Mouse (Mus musculus) left cerebral cortex, postnatal 14 days (tissue): ENCODE measurements around the gene Cenpx. TPM values are rescaled to one million over a fixed set of nuclear protein-coding genes. Genes with fewer than 3 reads are reported as not detected.

Experiments
- DNase-seq, 2 experiments: peaks; one replicate each; pipeline ENCODE4 v3.0.0; 2021 to 2022; ENCODE audit warnings: low spot score in 2 of 2, mixed read lengths in 1 of 2
- intact Hi-C: fragments of 180-260 bp; cut with DNase I; formaldehyde crosslinking; loops from one replicate; pipeline ENCODE4 v1.15.1; 2025
- total RNA-seq, 2 experiments: library from RNA; stranded (reverse); gene quantifications; 2 replicates each; pipeline ENCODE4 v1.2.3; 2021

Gene Cenpx
- total RNA-seq, 2 experiments from 2014 or later: 26.8 to 30.2 TPM

DNA sequence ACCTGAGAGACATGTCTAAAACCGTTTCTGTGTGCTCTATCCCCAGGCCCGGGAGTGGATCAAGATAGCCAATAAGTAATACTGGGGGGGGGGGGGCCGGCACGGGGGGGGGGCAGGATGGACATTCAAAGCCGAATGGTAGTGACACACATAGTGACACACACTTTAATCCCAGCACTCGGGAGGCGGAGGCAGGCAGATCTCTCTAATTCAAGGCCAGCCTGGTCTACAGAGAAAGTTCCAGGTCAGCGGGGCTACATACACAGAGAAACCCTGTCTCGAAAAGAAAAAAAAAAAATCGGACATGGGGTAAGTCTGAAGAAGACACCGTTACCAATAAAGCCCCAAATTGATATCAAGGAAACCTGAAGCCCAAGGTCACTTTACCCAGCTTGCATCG is 14.0 kb upstream of the Cenpx start:
- no peak for DNase-seq
- intact Hi-C loops: no loop called here

DNA sequence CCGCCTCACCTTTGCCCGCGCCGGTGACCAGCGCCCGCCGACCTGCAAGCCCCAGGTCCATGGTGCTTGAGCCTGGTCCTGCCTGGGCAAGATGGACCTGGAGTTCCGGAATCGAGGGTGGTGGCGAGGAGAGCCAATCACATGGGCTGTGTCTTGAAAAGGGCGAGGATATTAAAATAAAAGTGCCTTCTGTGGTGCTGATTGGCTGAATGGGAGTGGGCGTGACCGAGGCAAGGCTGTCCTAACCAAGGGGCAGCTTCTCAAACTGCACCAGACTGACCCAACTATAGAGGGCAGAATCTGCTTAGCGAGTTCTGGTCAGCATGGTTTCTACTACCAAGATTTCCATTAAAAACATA is 13.6 kb upstream of the Cenpx start, which contains the start of gene Dcxr:
TSS of gene Dcxr (minus strand) at position 113 of the 359 bp plus-strand sequence.
- intact Hi-C loops: no loop called here
- DNase-seq: peak; percentile 72 to 84

DNA sequence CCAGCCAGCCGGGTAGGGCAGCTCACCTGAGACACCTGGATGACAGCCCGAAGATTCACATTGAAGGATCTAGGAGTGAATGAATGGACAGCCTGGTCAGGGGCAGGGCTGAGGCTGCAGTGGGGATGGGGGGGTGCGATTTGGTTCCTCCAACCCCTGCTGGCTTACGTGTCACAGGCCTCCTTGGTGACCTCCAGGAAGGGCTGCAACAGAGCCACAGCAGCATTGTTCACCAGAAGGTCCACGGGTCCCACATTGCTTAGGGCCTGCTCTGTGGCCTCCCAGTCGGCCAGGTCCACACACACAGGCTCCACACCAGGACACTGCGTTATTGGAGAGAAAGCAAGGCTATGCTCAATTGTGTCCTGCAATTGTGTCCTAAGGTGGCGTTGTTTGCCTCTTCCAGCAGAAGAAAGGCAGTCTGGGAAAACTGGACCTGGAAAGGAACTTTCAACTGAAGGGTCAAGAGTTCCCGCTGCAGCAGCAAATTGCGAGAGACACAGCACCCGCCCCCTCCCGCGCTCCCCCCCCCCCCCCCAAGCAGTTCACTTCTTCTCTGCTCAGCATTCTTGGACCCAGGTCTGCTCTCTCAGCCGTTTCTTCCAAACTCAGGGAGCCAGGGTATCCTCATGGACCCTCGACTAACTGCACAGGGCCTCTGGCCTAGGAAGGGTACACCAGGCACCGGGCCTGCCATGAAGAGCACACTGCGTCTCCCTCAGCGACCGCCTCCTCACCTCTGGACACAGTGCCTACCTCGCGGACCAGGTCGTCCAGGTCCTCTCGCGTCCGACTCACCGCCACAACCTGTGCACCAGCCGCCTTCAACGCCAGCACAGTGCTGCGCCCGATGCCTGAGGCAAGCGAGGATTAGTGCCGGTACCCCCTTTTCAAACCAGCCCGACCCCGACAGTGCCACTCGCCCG is 13.0 kb upstream of the Cenpx start:
- intact Hi-C loops: no loop called here
- no peak for DNase-seq

DNA sequence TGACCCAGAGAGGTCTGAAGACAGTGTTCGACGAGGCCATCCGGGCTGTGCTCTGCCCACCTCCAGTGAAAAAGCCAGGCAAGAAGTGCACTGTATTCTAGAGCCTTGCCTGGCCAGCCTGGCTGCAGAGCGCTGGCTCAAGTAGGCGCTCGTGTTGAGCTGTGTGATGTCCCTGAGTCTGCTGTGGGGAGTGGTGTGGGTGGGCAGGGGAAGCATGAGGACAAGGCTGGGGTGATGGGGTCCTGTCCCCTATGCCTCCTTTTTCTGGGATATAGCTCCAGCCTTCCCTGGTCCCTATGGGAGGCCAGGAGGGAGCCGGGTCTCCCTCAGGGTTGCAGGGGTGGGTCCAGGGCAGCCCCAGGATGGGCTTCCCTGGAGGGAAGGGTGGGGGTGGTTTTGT is 10.0 kb upstream of the Cenpx start:
- no peak for DNase-seq
- intact Hi-C loops: no loop called here

DNA sequence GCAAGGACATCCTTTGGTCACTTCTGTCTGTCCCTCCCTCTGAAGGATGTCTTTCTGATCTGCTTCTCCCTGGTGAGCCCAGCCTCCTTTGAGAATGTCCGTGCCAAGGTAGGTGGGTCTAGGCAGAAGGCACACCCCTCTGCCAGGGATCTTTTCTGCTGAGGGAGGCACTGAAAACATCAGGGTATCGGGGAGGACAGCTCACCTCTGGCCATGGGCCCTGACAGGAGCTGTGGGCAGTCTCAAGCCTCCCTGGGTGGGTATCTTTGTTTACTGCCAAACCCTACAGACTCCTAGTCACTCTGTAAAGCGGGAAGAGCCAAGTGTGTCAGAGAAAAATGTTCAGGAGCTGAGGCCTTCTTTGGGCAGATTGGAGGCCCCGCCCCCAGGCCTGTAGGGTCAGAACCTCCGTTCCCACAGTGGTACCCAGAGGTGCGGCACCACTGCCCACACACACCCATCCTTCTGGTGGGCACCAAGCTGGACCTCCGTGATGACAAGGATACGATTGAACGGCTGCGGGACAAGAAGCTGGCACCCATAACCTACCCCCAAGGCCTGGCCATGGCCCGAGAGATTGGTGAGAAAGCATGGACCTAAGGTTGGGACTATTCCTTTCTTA is 9.3 kb upstream of the Cenpx start:
- no peak for DNase-seq
- intact Hi-C loops: no loop called here

DNA sequence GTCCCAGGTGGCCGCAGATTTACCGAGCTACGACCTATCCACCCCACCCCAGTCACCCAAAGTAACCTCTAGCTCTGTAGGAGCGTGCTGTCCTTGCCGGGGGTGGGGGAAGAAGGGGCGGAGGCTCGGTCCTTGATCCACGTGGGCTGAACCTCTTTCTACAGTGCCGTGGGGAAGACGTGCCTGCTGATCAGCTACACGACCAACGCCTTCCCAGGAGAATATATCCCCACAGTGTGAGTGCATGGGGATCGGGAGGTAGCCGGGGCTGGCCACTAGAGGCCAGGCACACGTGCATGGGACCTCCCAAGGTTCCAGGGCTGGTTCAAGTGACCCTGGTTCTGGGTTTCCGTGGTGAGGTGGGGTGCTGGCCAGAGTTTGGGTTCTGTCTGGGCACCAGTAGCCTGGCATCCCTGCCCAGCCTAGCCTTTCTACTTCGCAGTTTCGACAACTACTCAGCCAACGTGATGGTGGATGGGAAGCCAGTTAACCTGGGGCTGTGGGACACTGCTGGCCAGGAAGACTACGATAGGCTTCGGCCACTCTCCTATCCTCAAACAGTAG is 8.6 kb upstream of the Cenpx start:
- intact Hi-C loops: no loop called here
- DNase-seq: no peak

DNA sequence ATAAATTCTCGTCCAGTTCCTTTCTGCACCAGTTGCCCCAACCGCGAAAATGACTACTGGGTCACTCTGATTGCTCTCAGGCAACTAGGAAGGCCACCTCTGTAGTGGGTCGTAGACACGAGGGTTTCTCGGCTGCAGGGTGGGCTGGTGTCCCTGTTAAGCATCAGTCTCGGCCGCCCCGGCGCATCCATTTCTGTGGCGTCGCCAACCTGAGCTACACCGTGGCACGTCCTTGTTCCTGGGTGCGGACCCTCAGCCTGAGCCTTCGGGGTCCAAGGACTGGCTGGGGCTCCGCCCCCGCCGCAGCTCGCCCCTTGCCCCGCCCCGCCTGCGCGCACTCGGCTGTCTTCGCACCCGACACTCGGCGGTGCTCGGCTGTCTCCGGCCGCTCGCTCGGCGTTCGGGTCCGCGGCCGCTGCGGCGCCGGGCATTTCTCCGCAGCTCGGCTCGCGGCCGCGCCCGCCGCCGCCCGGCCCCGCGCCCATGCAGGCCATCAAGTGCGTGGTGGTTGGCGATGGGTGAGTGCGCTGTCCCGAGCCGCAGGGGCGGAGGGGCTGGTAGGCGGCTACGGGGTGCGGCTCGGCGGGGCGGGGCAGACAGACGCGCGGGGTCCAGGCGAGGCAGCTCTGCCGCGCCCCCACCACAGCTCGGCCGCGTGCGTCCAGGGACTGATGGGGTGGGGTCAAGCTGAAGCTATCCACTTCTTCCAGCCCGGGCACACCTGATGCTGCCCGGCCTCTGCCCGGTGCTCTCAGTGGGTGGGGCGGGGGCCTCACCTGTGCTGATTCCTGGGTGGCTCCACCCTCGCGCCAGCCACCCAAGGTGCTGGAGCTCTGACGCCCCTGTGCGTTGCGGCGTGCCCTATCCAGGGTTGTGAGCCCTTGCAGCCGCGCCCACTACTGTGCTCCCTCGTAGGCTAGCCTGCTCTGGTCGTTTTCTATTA is 7.9 kb upstream of the Cenpx start, which contains the start of gene Rac3:
TSS of gene Rac3 (plus strand) at position 347 of the 943 bp plus-strand sequence.
- intact Hi-C loops: no loop called here
- DNase-seq: peak; percentile 53 to 70

DNA sequence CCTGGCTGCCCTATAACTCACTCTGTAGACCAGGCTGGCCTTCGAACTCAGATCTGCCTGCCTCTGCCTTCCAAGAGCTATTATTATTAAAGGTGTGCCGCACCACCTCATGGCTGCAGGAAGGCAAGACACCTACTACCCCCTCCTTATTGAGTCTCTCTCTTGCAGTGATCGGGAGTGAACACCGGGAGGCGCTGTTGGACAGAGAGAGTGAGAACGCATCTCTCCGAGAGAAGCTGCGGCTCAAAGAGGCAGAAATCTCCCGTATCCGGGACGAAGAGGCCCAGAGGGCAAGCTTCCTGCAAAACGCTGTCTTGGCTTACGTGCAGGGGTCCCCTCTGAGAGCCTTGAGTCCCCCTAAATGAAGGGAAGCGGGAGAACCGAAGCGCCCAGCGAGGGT is 6.9 kb upstream of the Cenpx start:
- intact Hi-C loops: loop anchor here (1.0 kb wide), 2 partner anchors 56 to 80 kb away; no protein-coding TSS in a partner anchor
- peak; percentile 84 to 90 for DNase-seq

DNA sequence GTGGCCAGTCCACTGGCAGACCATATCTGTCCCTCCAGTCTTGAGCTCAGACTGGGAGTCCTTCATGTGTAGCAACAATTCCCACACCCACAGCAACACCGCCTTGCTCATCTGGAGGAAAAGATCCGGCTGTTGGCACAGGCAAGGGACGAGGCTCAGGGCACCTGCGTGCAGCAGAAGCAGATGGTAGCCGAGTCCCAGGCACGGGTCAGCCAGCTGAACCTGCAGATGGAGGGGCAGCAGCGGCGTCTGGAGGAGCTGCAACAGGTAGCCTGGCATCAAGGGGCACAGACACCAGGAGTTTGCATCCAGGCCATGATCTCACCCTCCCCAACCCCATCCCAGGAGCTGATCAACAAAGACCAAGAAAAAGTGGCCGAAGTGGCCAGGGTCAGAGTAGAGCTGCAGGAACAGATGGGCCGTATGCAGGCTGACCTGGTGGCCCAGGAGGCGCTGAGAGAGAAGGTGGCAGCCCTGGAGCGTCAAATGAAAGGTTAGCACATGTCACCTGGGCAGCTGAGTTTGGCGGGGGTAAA is 6.4 kb upstream of the Cenpx start:
- intact Hi-C loops: loop anchor here (1.0 kb wide), 2 partner anchors 56 to 80 kb away; no protein-coding TSS in a partner anchor
- DNase-seq: no peak

DNA sequence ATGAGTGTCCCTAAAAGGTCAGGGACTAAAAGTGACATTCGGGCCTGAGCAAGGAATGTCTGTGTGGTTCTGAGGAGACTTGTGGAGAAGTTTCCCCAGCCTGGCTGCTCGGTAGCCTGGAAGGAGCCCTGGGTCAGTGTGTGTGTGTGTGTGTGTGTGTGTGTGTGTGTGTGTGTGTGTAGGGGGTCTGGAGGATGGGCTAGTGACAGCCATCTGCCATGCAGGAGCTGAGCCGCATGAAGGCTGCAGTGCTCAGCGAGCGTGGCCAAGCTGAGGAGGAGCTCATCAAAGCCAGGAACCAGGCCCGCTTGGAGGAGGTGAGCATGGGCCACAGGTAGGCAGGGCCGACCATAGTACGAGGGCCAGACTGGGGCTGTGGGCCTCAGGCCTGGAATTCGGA is 5.7 kb upstream of the Cenpx start:
- intact Hi-C loops: no loop called here
- no peak for DNase-seq

DNA sequence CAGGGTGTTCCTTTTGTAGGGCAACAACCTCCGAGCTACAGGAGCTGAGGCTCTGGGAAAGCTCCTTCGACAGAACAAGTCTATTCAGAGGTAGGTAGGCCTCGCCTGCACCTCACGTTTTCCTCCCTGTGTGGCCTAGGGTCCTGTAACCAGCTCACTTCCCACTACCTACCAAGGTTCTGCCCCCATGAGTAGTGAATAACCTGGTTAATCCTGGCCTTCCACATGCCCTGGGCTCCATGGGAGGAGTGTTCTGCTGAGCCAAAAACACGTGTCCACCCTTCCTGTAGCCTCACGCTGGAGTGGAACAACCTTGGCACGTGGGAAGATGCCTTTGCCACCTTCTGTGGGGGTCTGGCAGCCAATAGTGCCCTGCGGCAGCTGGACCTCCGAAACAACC is 1.6 kb upstream of the Cenpx start:
- intact Hi-C loops: no loop called here
- DNase-seq: no peak

DNA sequence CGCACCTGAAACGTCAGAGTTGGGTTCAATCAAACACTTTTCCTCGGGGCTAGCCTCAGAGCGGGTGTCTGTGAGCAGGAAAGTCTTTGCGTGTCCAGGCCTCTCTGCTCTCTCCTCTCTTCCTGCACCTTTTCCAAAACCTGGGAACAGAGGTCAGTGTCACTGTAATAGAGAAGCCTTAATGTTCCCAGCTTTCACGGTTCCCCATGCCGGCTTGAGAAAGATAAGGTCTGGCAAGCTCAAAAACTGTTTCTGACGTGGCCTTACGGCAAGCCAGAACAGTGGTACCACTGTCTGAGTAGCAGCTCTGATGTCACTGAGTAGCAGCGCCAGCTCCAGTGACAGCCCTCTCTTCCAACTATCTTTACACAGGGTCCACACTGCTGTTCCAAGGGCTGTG is 1.0 kb upstream of the Cenpx start:
- DNase-seq: no peak
- intact Hi-C loops: loop anchor here (5.0 kb wide), 1 partner anchor 87 kb away; the partner anchor contains the start of gene Sirt7

DNA sequence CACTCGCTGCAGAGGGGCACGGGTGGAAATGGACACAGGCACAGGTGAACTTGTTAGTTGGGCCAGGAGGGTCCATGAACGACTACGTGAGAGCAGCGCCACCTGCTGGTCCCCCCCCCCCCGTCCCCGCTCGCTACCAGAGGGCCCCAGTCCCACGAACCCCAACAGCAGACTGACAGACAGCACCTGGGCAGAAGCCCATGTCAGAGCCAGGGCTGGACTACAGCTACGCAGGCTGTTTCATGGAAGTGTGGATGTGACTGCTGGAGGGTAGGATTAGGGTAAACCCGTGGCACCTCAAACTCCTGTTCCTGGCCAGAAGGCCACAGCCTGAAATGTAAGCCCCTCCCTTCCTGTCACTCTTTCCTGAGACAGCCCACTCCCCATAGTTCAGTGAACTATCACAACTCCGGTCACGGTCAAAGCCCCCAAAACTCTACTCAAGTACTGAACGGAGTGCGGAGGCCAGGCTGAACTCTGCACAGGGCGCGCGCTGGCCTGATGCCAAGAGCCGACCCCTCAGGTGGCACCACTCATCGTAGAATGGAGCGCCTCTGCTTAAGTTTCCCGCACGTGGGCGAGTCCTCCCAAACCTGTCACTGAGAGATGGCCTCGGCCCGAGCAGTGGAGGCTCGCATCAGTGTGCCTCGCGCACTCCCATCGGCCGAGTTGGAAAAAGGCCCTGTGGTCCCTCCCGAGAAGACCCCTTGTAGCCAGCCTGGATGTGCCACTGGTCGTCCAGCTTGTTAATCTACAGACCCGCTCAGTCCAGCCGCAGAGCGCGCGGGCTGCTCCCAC is 568 bp downstream of the Cenpx start:
- DNase-seq: peak; percentile 39 to 57

DNA sequence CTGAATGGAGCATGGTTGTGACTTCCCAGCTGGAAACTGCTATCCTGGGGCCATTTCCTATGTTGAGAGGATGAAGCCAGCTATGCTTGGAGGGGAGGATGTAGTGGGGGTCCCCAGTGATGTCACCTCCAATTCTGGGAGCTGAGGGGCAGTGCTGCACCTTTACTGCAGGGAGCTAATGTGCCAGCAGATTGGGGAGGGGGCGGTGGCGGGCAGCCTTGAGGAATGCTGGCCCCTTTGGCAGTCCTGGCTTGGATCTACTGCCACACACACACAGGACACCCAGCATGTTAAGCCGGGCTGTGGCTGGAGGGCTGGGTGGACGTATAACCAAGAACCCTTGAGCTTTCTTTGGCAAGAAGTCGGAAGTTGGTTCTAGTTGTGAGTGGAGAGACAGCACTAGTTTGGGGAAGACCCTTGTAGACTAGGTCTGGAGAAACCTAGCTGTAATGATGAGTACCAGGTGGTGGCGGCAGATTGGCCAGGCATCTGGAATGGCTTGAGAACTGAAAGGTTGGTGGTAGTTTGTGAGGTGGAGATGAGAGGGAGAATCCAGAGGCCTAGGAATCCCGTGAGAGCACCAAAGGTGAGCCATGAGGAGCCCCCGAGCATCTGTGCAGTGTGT is 1.4 kb downstream of the Cenpx start:
- no peak for DNase-seq
- intact Hi-C loops: loop anchor here (2.0 to 5.0 kb wide), 2 partner anchors 53 to 85 kb away; partner anchors contain the start of gene Sirt7

More for the DNA sequence above, 568 bp downstream of the Cenpx start:
- intact Hi-C loops: loop anchor here (2.0 to 5.0 kb wide), 2 partner anchors 54 to 86 kb away; partner anchors contain the start of gene Sirt7

DNA sequence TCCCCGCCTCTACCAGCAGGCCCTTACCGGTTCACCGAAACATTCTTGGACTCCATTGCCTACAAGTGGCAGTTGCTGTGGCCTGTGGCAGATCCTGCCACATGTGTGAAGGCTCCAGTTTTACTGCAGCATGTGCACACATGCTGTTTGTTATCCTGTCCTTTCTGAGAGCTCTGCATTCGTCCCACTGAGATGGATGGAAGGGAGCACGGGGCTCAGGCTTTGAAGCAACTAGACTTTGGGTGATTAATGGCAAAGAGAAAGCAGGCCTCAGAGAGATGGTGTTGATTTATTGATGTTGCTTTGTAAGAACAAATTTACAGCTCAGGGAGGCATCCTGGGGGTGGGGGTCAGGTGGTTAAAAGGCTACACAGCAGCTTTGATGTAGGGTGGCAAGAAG is 2.9 kb downstream of the Cenpx start:
- no peak for DNase-seq
- intact Hi-C loops: loop anchor here (5.0 kb wide), 1 partner anchor 83 kb away; the partner anchor contains the start of gene Sirt7

DNA sequence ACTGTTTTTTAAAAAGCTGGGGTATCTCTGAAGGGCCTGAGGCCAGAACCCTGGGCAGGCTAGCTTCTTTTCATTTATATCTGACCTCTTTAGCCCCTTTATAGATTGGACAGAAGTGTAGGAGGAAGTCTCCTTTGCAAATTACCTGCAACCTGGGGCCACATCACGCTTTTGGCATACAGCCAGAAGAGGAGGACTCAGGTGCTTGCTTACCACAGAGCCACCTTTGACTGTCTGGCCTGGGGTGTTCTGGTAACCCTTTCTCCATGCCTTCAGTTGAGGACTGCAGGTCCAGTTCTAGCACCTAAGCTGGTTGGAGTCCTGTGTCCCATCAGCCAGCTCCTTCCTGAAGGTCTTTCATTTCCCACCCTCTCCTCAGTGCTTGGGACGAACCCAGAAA is 4.0 kb downstream of the Cenpx start:
- intact Hi-C loops: no loop called here
- DNase-seq: no peak

DNA sequence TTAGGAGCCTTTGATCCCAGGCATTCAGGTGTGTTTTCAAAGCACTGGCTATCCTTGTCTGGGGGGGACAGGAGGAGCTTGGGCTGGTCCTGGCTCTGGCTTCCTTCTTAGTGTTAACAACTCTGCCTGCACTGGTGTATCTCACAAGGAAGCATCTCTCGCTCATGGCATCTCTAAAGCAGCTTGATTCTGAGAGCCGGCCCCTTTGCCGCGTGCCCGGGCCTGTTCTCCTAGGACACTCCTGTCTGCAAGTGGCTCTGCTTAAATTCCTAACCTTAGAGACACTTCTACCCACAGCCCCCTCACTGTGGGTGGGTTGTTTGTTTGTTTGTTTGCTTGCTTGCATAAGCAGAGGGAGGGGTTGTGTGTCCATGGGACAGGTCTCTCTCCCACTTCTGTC is 5.6 kb downstream of the Cenpx start:
- intact Hi-C loops: no loop called here
- DNase-seq: no peak

DNA sequence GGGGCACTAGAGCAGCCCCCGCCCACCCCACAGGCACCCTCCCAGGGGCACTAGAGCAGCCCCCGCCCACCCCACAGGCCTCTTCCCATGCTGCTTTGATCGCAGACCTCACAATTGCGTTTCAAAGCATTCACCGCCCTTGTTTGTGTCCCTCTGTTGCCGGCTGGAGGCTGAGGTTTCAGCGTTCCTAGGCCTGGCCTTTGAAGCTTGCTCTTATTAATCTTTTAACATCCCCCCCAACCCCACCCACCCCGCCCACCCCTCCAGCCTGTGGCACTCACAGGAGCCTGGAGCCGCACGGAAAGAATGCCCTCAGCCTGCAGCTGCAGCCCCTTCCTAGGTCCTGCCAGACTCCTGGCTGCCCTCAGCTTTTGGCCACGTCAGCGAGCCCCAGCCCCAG is 6.3 kb downstream of the Cenpx start:
- no peak for DNase-seq
- intact Hi-C loops: no loop called here
